Mouse (Mus musculus) bone marrow, adult 2 months (tissue): ENCODE results near the gene Bahcc1.

Source experiments
- CTCF ChIP-seq: fragments of 200-500 bp; IDR thresholded peaks from 2 replicates; pipeline ENCODE4 v1.5.1; 2011; ENCODE audit warnings: low read length, control low read depth; ENCODE audit not compliant: control insufficient read depth, insufficient read depth
- POLR2A ChIP-seq: fragments of 200-500 bp; IDR thresholded peaks from 2 replicates; pipeline ENCODE4 v1.6.1; 2011; ENCODE audit warnings: low read depth, mild to moderate bottlenecking, control low read depth, low read length, borderline replicate concordance; ENCODE audit not compliant: control insufficient read depth

DNA sequence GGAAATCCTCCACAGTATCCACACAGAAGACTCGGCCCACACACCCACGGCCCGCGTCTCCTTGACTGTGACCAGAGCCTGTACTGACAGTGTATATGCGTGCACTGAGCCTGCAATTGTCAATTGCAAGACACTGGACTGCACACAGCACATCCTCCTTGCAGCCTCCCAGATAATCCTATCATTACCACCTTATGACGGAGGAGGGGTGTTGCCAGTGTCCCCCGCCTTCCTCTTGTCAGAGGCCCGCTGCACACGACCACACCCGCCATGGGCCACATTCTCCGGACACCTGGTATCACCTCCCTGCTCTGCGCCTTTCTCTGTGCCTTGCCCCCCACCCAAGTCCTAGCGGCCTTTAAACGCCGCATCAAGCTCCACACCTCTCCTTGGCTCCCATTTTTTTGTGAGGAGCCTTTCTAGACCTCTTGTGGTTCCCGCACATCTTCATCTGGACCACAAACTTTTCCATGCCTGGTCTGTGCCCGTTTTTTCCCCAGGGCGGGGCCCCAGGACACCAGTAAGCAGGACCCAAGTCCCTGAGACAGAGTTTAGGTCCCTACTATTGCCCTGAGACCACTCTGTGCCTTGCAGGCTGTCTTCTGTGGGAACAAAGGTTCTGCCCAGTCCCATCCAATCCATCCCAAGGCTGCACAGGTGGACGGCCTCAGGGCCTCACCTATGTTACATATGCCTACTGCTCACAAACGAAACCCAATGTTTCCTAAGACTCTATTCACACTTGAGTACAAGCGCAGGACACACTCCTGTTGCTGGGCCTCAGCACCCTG, 71.0 kb downstream of the Bahcc1 start:
- TF ChIP-seq POLR2A: no peak
- no peak for TF ChIP-seq CTCF
